Mouse (Mus musculus): ENCODE measurements around the gene Pcbp4. TPM values are rescaled to one million over a fixed set of nuclear protein-coding genes. Genes with fewer than 3 reads are reported as not detected.

Pcbp4 gene
- polyA plus RNA-seq, 1 experiment from 2014 or later, result 32.6 TPM

GRCm38 (mm10) chr9:106475046-106475445, 22.0 kb downstream of the Pcbp4 start:
- Histone ChIP-seq H3K9ac (ENCODE audit: low read depth, low read length) (no peak overlapping the region), H3K27ac (ENCODE audit: low read length) (no peak overlapping the region), H3K4me1 (ENCODE audit: control insufficient read depth, insufficient read depth, low read length) (peaks cover 50% of the 10 kb centered on the region), H3K4me3 (ENCODE audit: low read length) (no peak overlapping the region), H3K27me3 (replicated peaks; ENCODE audit: control insufficient read depth, insufficient read depth, low read length) (no peaks in the 10 kb centered on the region), H3K9me3 (ENCODE audit: control insufficient read depth, low read length) (no peaks in the 10 kb centered on the region), H3K4me2 (ENCODE audit: low read depth, low read length) (no peak overlapping the region), H3K36me3 (ENCODE audit: control insufficient read depth, insufficient read depth, low read length) (no peaks in the 10 kb centered on the region)
- WGBS, result 67% methylated on average over 7 of the region's 7 CpGs
- no peak for ATAC-seq

- Histone ChIP-seq H3K4me2 (ENCODE audit: low read depth, low read length) (peak within 1 kb of the TSS; percentile 51), H3K9me3 (ENCODE audit: control insufficient read depth, low read length) (no peaks in the 10 kb centered on the region), H3K36me3 (ENCODE audit: control insufficient read depth, insufficient read depth, low read length) (no peaks in the 10 kb centered on the region), H3K27me3 (replicated peaks; ENCODE audit: control insufficient read depth, insufficient read depth, low read length) (no peaks in the 10 kb centered on the region), H3K9ac (ENCODE audit: low read depth, low read length) (peak within 1 kb of the TSS; percentile 60), H3K27ac (ENCODE audit: low read length) (peak within 1 kb of the TSS; percentile 65), H3K4me1 (ENCODE audit: control insufficient read depth, insufficient read depth, low read length) (peaks cover 50% of the 10 kb centered on the region), H3K4me3 (ENCODE audit: low read length) (peak within 1 kb of the TSS; percentile 33)
- ATAC-seq, result no peak
- 89% methylated on average over 10 of the region's 10 CpGs for WGBS
Measured at GRCm38 (mm10) chr9:106475663-106476001, 22.5 kb downstream of the Pcbp4 start, which contains the start of gene Rrp9. Gene Rrp9 (plus strand): TSS chr9:106475963.

- WGBS, result 23% methylated on average over 16 of the region's 16 CpGs
- H3K9ac ChIP-seq (ENCODE audit: low read depth, low read length), result peak overlapping the region; percentile 60
- H3K9me3 ChIP-seq (ENCODE audit: control insufficient read depth, low read length), result no peaks in the 10 kb centered on the region
- peak overlapping the region; percentile 33 for H3K4me3 ChIP-seq (ENCODE audit: low read length)
- no peaks in the 10 kb centered on the region for H3K27me3 ChIP-seq (replicated peaks; ENCODE audit: control insufficient read depth, insufficient read depth, low read length)
- H3K4me2 ChIP-seq (ENCODE audit: low read depth, low read length), result peak overlapping the region; percentile 51
- peak overlapping the region; percentile 65 for H3K27ac ChIP-seq (ENCODE audit: low read length)
- peak; percentile 45 for ATAC-seq
- peaks cover 50% of the 10 kb centered on the region for H3K4me1 ChIP-seq (ENCODE audit: control insufficient read depth, insufficient read depth, low read length)
- no peaks in the 10 kb centered on the region for H3K36me3 ChIP-seq (ENCODE audit: control insufficient read depth, insufficient read depth, low read length)
Measured at GRCm38 (mm10) chr9:106476002-106476923, 23.2 kb downstream of the Pcbp4 start.

- H3K9me3 ChIP-seq (ENCODE audit: control insufficient read depth, low read length), result no peaks in the 10 kb centered on the region
- WGBS, result under 1% methylated on average over 41 of the region's 41 CpGs
- ATAC-seq, result peak; percentile 99
- H3K27ac ChIP-seq (ENCODE audit: low read length), result peak within 1 kb of the TSS; percentile 65
- H3K9ac ChIP-seq (ENCODE audit: low read depth, low read length), result peak within 1 kb of the TSS; percentile 73
- peak within 1 kb of the TSS; percentile 92 for H3K4me2 ChIP-seq (ENCODE audit: low read depth, low read length)
- peak within 1 kb of the TSS; percentile 87 for H3K4me3 ChIP-seq (ENCODE audit: low read length)
- H3K27me3 ChIP-seq (replicated peaks; ENCODE audit: control insufficient read depth, insufficient read depth, low read length), result no peaks in the 10 kb centered on the region
- peaks cover 44% of the 10 kb centered on the region for H3K4me1 ChIP-seq (ENCODE audit: control insufficient read depth, insufficient read depth, low read length)
- H3K36me3 ChIP-seq (ENCODE audit: control insufficient read depth, insufficient read depth, low read length), result 0 out of 2 replicates have a peak, but pooled peaks cover 2% of the 10 kb centered on the region
Measured at GRCm38 (mm10) chr9:106476924-106477484, 23.9 kb downstream of the Pcbp4 start, which contains the start of gene Parp3. Gene Parp3 (minus strand): TSS chr9:106476949.

- WGBS, result 3% methylated on average over 16 of the region's 16 CpGs
- Histone ChIP-seq H3K4me2 (ENCODE audit: low read depth, low read length) (peak overlapping the region; percentile 92), H3K4me3 (ENCODE audit: low read length) (peak overlapping the region; percentile 87), H3K27ac (ENCODE audit: low read length) (peak overlapping the region; percentile 41; the same call in 1 of the 2 replicates), H3K9me3 (ENCODE audit: control insufficient read depth, low read length) (no peaks in the 10 kb centered on the region), H3K27me3 (replicated peaks; ENCODE audit: control insufficient read depth, insufficient read depth, low read length) (no peaks in the 10 kb centered on the region), H3K36me3 (ENCODE audit: control insufficient read depth, insufficient read depth, low read length) (peaks cover 6% of the 10 kb centered on the region; the same call in 1 of the 2 replicates), H3K9ac (ENCODE audit: low read depth, low read length) (peak overlapping the region; percentile 73), H3K4me1 (ENCODE audit: control insufficient read depth, insufficient read depth, low read length) (peaks cover 40% of the 10 kb centered on the region)
- no peak for ATAC-seq
Measured at GRCm38 (mm10) chr9:106477649-106478048, 24.6 kb downstream of the Pcbp4 start.

- H3K27ac ChIP-seq (ENCODE audit: low read length), result no peak overlapping the region
- ATAC-seq, result no peak
- H3K27me3 ChIP-seq (replicated peaks; ENCODE audit: control insufficient read depth, insufficient read depth, low read length), result no peaks in the 10 kb centered on the region
- H3K4me1 ChIP-seq (ENCODE audit: control insufficient read depth, insufficient read depth, low read length), result peaks cover 39% of the 10 kb centered on the region
- H3K4me3 ChIP-seq (ENCODE audit: low read length), result peak overlapping the region; percentile 87
- peak overlapping the region; percentile 92 for H3K4me2 ChIP-seq (ENCODE audit: low read depth, low read length)
- H3K36me3 ChIP-seq (ENCODE audit: control insufficient read depth, insufficient read depth, low read length), result peaks cover 10% of the 10 kb centered on the region; the same call in 1 of the 2 replicates
- peak overlapping the region; percentile 73 for H3K9ac ChIP-seq (ENCODE audit: low read depth, low read length)
- no peaks in the 10 kb centered on the region for H3K9me3 ChIP-seq (ENCODE audit: control insufficient read depth, low read length)
- WGBS, result 78% methylated on average over 9 of the region's 9 CpGs
Measured at GRCm38 (mm10) chr9:106478101-106478500, 25.0 kb downstream of the Pcbp4 start.

GRCm38 (mm10) chr9:106480541-106480940, 27.4 kb downstream of the Pcbp4 start:
- no peak overlapping the region for H3K4me2 ChIP-seq (ENCODE audit: low read depth, low read length)
- H3K9me3 ChIP-seq (ENCODE audit: control insufficient read depth, low read length), result no peaks in the 10 kb centered on the region
- no peak for ATAC-seq
- no peak overlapping the region for H3K4me3 ChIP-seq (ENCODE audit: low read length)
- no peak overlapping the region for H3K9ac ChIP-seq (ENCODE audit: low read depth, low read length)
- H3K27ac ChIP-seq (ENCODE audit: low read length), result no peak overlapping the region
- H3K27me3 ChIP-seq (replicated peaks; ENCODE audit: control insufficient read depth, insufficient read depth, low read length), result no peaks in the 10 kb centered on the region
- H3K4me1 ChIP-seq (ENCODE audit: control insufficient read depth, insufficient read depth, low read length), result peaks cover 17% of the 10 kb centered on the region
- 92% methylated on average over 7 of the region's 7 CpGs for WGBS
- H3K36me3 ChIP-seq (ENCODE audit: control insufficient read depth, insufficient read depth, low read length), result peaks cover 30% of the 10 kb centered on the region; the same call in 1 of the 2 replicates

- Histone ChIP-seq H3K27ac (ENCODE audit: low read length) (no peak overlapping the region), H3K4me1 (ENCODE audit: control insufficient read depth, insufficient read depth, low read length) (peaks cover 13% of the 10 kb centered on the region), H3K9me3 (ENCODE audit: control insufficient read depth, low read length) (no peaks in the 10 kb centered on the region), H3K4me3 (ENCODE audit: low read length) (no peak overlapping the region), H3K36me3 (ENCODE audit: control insufficient read depth, insufficient read depth, low read length) (peaks cover 30% of the 10 kb centered on the region; the same call in 1 of the 2 replicates), H3K27me3 (replicated peaks; ENCODE audit: control insufficient read depth, insufficient read depth, low read length) (no peaks in the 10 kb centered on the region), H3K4me2 (ENCODE audit: low read depth, low read length) (no peak overlapping the region), H3K9ac (ENCODE audit: low read depth, low read length) (no peak overlapping the region)
- no peak for ATAC-seq
- WGBS, result 94% methylated on average over 15 of the region's 15 CpGs
Measured at GRCm38 (mm10) chr9:106481075-106481474, 28.0 kb downstream of the Pcbp4 start.

- Histone ChIP-seq H3K27me3 (replicated peaks; ENCODE audit: control insufficient read depth, insufficient read depth, low read length) (no peaks in the 10 kb centered on the region), H3K4me1 (ENCODE audit: control insufficient read depth, insufficient read depth, low read length) (peaks cover 7% of the 10 kb centered on the region), H3K36me3 (ENCODE audit: control insufficient read depth, insufficient read depth, low read length) (peaks cover 30% of the 10 kb centered on the region; the same call in 1 of the 2 replicates), H3K9ac (ENCODE audit: low read depth, low read length) (no peak overlapping the region), H3K4me2 (ENCODE audit: low read depth, low read length) (no peak overlapping the region), H3K9me3 (ENCODE audit: control insufficient read depth, low read length) (no peaks in the 10 kb centered on the region), H3K27ac (ENCODE audit: low read length) (no peak overlapping the region), H3K4me3 (ENCODE audit: low read length) (no peak overlapping the region)
- 93% methylated on average over 13 of the region's 13 CpGs for WGBS
- no peak for ATAC-seq
Measured at GRCm38 (mm10) chr9:106481676-106482075, 28.6 kb downstream of the Pcbp4 start.

All from intestine, embryonic 16.5 days (tissue).